Mouse (Mus musculus) midbrain, postnatal 0 days (tissue): ENCODE measurements around the gene Nav2. TPM values are rescaled to one million over a fixed set of nuclear protein-coding genes. Genes with fewer than 3 reads are reported as not detected.

Experiments used
- ATAC-seq: fragments of 200-750 bp; cut with Nextera tagmentation; 2 replicates; pipeline ENCODE4 v1.8.0; 2017; ENCODE audit warnings: moderate number of reproducible peaks, mild to moderate bottlenecking, moderate TSS enrichment, moderate library complexity; ENCODE audit not compliant: low FRiP score
- DNase-seq: peaks from one replicate; pipeline ENCODE4 v3.0.0-alpha.2; 2015; ENCODE audit warnings: low spot score
- H3K27ac ChIP-seq: fragments of 300-500 bp; sonication (generic); 2 replicates; pipeline ENCODE4 v1.5.1; 2014; ENCODE audit warnings: low read depth, mild to moderate bottlenecking, low read length, mixed read lengths
- H3K27me3 ChIP-seq: fragments of 300-500 bp; sonication (generic); 2 replicates; pipeline ENCODE4 v1.6.1; 2014; ENCODE audit warnings: low read length, control low read depth, mixed read lengths; ENCODE audit not compliant: insufficient read depth
- H3K36me3 ChIP-seq: fragments of 300-500 bp; sonication (generic); 2 replicates; pipeline ENCODE4 v1.6.1; 2014; ENCODE audit warnings: low read length, control low read depth, mixed read lengths; ENCODE audit not compliant: insufficient read depth
- H3K4me1 ChIP-seq: fragments of 300-500 bp; sonication (generic); 2 replicates; pipeline ENCODE4 v1.6.1; 2014; ENCODE audit warnings: mild to moderate bottlenecking, control low read depth, antibody characterized with exemption, low read length, mixed read lengths; ENCODE audit not compliant: insufficient read depth
- H3K4me2 ChIP-seq: fragments of 300-500 bp; sonication (generic); 2 replicates; pipeline ENCODE4 v1.6.1; 2014; ENCODE audit warnings: low read depth, mild to moderate bottlenecking, low read length, mixed read lengths; ENCODE audit not compliant: poor library complexity, severe bottlenecking
- H3K4me3 ChIP-seq: fragments of 300-500 bp; sonication (generic); 2 replicates; pipeline ENCODE4 v1.5.1; 2014; ENCODE audit warnings: low read depth, mild to moderate bottlenecking, low read length, moderate library complexity
- H3K9ac ChIP-seq: fragments of 300-500 bp; sonication (generic); replicated peaks from 2 replicates; pipeline ENCODE4 v1.6.1; 2014; ENCODE audit warnings: mild to moderate bottlenecking, low read length, moderate library complexity, mixed read lengths; ENCODE audit not compliant: poor library complexity, severe bottlenecking
- H3K9me3 ChIP-seq: fragments of 300-500 bp; sonication (generic); 2 replicates; pipeline ENCODE4 v1.6.1; 2016; ENCODE audit warnings: low read length, control low read depth
- CTCF ChIP-seq: IDR thresholded peaks from 2 replicates; pipeline ENCODE4 v1.5.1; 2016; ENCODE audit warnings: antibody characterized with exemption, mild to moderate bottlenecking
- WGBS: fragments of 180-500 bp; shearing (Covaris S2); extraction: QIAGEN DNeasy Blood & Tissue Kit; methylation state at CpG from one replicate; pipeline ENCODE4 v1.1.7; 2014; 5-methylcytosine and 5-hydroxymethylcytosine counted together
- polyA plus RNA-seq: library from polyadenylated mRNA; unstranded; fragments of >200 nt; fragmentation: Nextera tagmentation; extraction: Ambion mirVana; gene quantifications from 2 replicates; pipeline ENCODE4 v1.2.1, GENCODE M21; 2015
- total RNA-seq: library from RNA; depleted of rRNA; stranded (reverse); fragments of >200 nt; gene quantifications from 2 replicates; pipeline ENCODE4 v1.2.3, GENCODE M21; 2014

Gene Nav2
- total and polyA plus RNA-seq, 2 experiments from 2014 or later, result 18.3 to 53.8 TPM

DNA sequence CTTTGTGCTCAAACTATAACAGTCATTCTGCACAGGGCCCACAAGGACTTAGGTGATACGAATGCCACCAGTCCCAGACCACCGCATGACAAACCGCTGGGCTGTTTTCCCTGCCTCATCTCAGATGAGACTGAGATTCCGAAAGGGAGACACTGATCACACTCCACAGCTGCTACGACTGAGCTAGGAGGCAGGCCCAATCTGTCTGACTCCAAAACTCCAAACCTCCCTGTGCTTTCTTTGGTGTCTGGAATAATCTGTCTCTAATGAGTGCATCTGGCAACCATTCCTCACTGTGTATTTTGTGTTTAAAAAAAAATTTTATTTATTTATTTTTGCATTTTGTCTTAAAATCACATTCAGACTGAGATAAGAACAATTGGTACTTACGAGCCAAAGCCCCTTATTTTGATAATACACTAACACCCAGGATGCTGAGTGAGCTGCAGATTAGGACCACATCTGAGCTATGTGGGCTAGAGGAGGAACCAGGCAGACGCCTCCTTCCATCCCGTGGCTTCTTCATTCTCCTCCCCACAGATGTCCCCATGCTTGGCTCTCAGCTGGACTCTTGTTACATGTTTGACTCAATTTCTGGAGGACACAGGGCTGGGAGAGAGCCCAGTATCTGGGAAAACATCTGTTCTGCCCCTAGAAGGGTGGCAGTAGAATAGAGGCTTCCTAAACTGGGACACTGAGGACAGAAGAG, 149.9 kb downstream of the Nav2 start:
- DNase-seq (no peak), ATAC-seq (no peak)
- Histone ChIP-seq H3K4me2 (no peak overlapping the region), H3K27me3 (no peaks in the 10 kb centered on the region), H3K36me3 (no peaks in the 10 kb centered on the region), H3K9ac (no peak overlapping the region), H3K4me3 (no peak overlapping the region), H3K4me1 (no peaks in the 10 kb centered on the region), H3K9me3 (no peaks in the 10 kb centered on the region), H3K27ac (no peak overlapping the region)
- no peak for TF ChIP-seq CTCF
- WGBS, result 76% methylated on average over 8 of the region's 8 CpGs

DNA sequence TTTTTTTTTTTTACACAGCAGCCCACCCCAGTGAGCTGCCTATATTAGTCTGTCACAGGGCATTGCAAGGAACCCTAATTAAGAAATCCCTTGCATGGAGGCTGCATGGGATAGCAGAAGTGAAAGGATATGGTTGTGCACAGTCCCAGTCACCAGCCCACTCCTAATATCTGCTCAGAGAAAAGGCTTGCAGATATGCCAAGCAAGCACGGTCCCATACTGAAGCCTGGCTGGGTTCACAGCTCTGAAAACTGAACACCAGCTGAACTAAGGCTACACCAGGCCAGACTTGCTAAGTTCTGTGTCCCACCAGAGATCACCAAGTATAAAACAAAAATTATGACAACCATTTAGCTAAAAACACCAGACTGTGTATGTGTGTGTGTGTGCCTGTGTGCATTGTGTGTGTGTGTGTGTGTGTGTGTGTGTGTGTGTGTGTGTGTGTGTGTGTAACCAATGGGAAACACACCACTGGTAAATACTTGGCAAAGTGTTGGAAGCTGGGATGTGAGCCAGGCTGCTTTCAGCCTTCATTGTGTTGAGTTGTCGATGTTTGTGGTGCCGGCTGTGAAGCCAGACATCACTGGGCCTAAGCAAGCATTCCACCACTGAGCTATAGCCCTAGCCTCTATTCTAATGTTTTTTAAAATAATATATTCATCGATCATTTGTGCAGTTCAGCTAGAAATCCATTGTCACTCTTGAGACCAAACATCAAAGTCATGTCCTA, 156.4 kb downstream of the Nav2 start:
- peaks cover 13% of the 10 kb centered on the region for H3K4me1 ChIP-seq
- H3K9me3 ChIP-seq, result no peaks in the 10 kb centered on the region
- no peak overlapping the region for H3K9ac ChIP-seq
- no peaks in the 10 kb centered on the region for H3K36me3 ChIP-seq
- no peak overlapping the region for H3K27ac ChIP-seq
- H3K27me3 ChIP-seq, result no peaks in the 10 kb centered on the region
- no peak for ATAC-seq
- DNase-seq, result peak; percentile 90
- no peak for TF ChIP-seq CTCF
- H3K4me3 ChIP-seq, result no peak overlapping the region
- no peak overlapping the region for H3K4me2 ChIP-seq
- WGBS, result 41% methylated on average over 4 of the region's 4 CpGs

DNA sequence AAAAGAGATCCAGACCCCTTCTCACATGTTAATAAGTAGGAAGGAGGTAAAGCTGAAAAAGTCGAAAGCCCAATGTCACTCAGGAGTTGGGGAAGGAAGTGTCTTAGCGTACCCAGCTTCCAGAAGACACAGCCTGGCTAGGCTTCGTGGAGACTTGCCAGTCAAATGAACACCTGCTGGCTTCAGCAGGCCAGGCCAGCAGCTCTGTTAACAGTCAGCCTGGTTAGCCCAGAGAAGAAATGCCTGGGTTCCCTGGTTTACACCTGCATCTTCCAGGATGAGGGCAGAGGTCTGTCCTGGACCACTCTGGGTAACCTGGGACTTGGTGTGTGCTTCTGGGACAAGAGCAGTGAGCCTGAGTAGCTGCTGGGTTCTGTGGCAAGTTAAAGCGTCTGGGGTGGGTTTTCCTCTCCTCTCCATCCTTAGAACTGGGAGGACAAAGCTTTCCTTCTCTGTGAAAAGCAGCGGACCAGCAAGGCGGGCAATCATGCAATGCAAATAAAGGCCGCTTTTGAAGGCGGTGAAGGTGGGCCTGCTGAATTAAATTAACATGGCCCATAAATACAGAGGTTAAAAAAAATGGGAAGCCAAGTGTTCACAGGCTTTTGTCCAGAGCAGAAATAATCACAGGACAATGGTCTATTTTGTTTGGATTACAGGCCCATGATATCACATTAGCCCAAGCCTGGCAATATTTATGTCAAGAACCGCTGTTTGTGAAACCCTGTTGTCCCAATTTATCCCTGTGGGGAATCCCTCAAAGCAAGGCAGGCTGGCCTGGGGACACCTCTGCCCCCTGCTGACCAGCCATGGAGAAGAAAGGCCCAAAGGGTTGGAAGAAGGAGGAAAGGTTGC, 157.3 kb downstream of the Nav2 start:
- peak; percentile 48 for DNase-seq
- Histone ChIP-seq H3K9ac (no peak overlapping the region), H3K4me2 (no peak overlapping the region), H3K9me3 (no peaks in the 10 kb centered on the region), H3K4me3 (no peak overlapping the region), H3K36me3 (no peaks in the 10 kb centered on the region), H3K27ac (peak overlapping the region; percentile 32), H3K4me1 (peaks cover 14% of the 10 kb centered on the region), H3K27me3 (no peaks in the 10 kb centered on the region)
- ATAC-seq, result no peak
- 26% methylated on average over 9 of the region's 9 CpGs for WGBS
- TF ChIP-seq CTCF, result peak; percentile 64

DNA sequence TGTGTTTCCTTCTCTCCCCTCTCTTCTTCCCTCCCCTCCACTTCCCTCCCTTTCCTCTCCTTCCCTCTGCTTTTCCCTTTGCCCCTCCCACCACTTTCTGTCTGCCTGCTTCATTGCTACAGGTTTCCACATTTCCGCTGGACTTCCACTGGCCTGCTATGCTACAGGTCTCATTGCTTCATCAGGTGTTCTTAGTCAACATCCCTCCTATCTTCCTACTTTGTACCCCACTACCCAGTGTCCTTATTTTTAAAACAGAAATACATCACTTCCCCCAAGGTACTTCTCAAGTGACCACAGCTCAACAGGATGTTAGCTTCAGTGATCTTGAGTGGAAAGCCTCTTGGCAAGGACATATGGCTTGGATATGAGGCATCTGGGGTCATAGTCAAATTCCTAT, 158.3 kb downstream of the Nav2 start:
- WGBS, result 87% methylated on average over 1 of the region's 1 CpGs
- no peak for TF ChIP-seq CTCF
- Histone ChIP-seq H3K27ac (no peak overlapping the region), H3K36me3 (no peaks in the 10 kb centered on the region), H3K9ac (no peak overlapping the region), H3K4me1 (peaks cover 20% of the 10 kb centered on the region), H3K9me3 (no peaks in the 10 kb centered on the region), H3K4me2 (no peak overlapping the region), H3K27me3 (no peaks in the 10 kb centered on the region), H3K4me3 (no peak overlapping the region)
- no peak for DNase-seq
- ATAC-seq, result no peak

DNA sequence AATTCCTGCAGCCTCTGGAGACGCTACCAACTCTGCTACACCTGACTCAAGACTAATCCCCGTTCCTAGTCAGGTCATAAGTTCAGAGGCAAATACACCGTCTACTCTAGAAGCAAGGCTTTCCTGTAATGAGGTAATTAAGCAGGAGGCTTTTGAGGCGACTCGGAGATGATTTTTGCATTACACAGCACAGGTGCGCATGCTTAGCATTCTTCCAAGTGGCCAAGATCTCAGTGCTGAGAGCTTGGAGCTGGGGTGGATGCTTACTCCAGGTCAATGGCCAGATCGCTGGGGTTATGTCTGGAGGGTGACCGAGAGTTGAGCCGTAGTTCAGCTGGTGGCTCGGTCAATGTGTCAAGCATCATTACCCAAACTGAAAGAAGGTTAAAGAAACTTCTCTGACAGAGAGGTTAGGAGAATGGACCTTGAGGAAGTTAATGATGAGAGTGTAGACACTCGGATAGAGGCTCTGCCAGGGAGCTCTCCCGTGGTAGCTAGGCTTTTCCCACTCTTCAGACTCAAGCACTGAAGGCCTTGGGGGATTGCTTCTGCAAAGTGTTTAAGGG, 161.0 kb downstream of the Nav2 start:
- H3K9me3 ChIP-seq, result no peaks in the 10 kb centered on the region
- H3K4me2 ChIP-seq, result no peak overlapping the region
- H3K27me3 ChIP-seq, result no peaks in the 10 kb centered on the region
- DNase-seq, result no peak
- H3K9ac ChIP-seq, result no peak overlapping the region
- TF ChIP-seq CTCF, result no peak
- ATAC-seq, result no peak
- no peak overlapping the region for H3K27ac ChIP-seq
- no peaks in the 10 kb centered on the region for H3K36me3 ChIP-seq
- WGBS, result 56% methylated on average over 12 of the region's 12 CpGs
- no peak overlapping the region for H3K4me3 ChIP-seq
- H3K4me1 ChIP-seq, result peaks cover 17% of the 10 kb centered on the region
